Mouse (Mus musculus) kidney, postnatal 4 days (tissue): Measurements from ENCODE around the gene Rab34.
"Not testable (repeated sequence)": the region's sequence is repeated elsewhere in the genome, so short reads cannot be mapped to it uniquely, and the experiment has no call there.

Experiments used
- DNase-seq, 2 experiments: peaks; one replicate each; pipeline ENCODE4 v3.0.0; 2021; ENCODE audit warnings: mixed read lengths in 2 of 2

The Rab34 gene

DNA sequence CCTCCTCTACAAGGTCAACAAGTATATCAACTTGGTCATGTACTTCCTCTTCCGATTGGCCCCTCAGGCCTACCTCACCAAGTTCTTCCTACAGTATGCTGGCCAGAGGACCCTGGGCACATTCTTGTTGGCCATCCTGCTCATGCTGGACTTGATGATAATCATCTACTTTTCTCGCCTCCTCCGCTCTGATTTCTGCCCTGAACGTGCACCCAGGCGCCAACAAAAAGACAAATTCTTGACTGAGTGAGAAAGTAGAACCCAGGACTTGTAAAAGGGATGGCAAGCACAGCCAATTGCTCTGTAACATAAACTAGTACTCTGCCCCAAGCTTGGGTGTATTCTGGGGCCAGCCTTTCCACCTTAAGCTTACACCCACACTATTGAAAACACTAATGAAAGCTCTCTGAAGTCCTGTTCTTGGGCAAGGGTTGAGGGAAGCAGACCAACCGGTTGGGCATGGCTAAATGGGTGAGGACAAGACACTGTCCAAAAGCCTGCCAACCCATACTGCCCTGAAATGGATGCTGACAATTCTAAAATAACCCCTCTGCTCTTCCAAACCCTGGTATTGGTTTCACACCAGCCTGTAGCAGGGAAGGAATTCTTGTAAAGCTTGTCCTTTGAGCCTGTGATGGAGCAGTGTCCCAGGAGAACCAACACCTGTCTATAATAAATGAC lies 8.0 kb upstream of the Rab34 start:
- no peak for DNase-seq

DNA sequence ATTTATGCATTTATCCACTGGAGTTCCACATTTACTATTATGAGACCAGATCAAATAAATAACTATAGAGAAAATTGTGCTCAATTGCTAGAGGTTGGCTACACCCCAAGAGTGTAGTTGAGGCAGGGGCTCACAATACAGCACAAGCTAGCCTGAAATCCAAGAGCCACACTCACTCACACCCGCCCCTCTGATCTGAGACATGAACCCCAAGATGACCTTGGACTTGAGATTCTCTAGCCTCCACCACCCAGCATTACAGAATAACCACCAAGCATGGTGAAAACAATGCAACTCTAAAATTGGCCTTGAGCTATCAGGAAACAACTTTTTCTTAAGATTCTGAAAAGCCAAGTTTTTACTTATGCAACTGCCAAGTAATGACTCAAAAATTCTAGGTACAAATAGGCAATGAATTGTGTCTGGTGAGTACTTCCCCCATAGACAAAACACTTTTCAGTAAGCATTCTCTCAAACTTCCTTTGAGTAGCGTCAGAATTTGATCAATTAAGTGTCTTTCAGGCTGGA lies 6.3 kb upstream of the Rab34 start:
- DNase-seq: no peak

DNA sequence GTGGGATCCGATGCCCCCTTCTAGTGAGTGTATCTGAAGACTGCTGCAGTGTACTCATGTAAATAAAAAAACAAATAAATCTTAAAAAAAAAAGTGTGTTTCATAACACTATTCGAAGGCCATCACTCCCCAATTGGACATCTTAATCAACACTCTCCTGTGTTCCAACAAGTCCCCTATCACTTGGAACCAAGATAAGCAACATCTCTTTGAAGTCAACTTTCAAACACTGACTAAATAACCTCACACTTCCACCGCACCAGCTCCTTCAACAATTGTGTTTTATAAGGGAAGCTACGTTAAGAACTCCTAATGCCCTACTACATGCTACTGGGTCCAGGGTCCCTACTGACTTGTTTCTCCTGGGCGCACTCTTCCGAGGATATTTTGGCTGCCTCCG lies 5.8 kb upstream of the Rab34 start:
- DNase-seq: no peak

DNA sequence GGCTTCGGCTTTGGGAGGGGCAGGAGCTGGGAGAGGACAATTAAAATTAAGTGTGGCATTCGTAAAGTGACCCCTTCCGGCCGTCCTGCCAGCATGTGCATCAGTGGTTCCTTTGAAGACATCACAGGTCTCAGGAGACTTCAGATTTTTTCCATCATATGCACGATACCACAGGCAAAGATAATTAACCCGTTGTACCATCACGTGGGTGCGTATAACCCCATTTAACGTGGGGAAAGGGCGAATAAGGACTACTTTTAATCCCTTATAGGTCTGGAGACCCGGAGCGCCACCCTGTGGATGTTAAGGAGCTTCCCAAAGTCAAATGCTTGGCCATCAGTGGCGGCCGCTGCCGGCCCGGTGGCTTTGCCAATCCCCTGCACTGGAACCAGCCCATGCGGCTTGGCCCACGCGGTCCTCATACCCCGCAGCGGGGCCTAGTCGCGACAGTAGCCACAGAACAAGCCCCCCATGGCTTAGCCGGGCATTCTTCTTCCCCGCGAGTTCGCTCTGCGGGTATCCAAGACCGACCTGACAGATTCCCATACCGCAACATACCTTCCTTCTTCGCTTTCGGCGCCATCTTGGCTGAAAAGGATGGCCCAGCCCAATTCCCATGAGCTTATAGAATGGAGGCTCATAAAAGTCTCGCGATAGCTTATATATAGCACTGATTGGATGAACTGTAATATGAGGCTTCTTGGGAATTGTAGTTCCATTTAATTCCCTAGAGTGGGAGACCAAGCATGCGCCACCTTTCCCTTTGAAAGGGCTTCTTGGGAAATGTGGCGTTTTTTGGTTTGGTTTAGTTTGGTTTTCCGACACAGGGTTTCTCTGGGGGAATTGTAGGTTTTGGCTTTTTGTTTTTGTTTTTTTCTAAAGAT lies 5.0 kb upstream of the Rab34 start, which contains the start of gene Rpl23a:
Gene Rpl23a, minus strand, starts transcription at position 624 of the 884 bp plus-strand sequence.
- DNase-seq: peak; percentile 78 to 88

DNA sequence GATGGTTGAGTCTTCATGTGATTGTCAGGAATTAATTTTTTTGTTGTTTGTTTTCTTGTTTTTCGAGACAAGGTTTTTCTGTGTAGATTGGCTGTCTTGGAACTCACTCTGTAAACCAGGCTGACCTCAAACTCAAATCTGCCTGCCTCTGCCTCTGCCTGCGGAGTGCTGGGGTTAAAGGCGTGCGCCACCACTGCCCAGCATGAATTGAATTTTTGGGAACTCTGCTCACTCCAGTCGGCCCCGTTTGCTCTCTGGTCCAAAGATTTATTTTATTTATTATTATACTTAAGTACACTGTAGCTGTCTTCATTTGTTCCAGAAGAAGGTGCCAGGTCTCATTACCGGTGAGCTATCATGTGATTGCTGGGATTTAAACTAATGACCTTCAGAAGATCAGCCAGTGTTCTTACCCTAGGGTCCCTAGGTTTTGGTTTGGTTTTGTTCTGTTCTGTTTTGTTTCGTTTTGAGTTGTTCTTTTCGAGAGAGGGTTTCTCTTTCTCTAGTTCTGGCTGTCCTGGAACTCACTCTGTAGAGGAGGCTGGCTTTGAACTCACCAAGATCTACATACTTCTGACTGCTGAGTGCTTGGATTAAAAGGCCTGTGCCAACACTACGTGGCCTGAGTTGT lies 4.2 kb upstream of the Rab34 start:
- no peak for DNase-seq

DNA sequence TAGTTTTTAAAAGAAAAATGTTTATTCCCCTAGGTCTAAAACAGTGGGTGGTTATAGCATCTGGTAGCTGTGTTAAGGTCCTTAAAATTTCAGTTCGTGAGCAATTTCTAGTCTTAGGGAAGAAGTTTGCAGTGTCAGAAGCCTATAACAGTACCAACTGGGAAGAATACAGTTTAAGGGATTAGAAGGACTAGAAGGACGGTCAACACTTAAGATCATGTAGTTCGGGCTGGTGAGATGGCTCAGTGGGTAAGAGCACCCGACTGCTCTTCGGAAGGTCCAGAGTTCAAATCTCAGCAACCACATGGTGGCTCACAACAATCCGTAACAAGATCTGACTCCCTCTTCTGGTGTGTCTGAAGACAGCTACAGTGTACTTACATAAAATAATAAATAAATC lies 3.5 kb upstream of the Rab34 start:
- DNase-seq: not testable (repeated sequence)

DNA sequence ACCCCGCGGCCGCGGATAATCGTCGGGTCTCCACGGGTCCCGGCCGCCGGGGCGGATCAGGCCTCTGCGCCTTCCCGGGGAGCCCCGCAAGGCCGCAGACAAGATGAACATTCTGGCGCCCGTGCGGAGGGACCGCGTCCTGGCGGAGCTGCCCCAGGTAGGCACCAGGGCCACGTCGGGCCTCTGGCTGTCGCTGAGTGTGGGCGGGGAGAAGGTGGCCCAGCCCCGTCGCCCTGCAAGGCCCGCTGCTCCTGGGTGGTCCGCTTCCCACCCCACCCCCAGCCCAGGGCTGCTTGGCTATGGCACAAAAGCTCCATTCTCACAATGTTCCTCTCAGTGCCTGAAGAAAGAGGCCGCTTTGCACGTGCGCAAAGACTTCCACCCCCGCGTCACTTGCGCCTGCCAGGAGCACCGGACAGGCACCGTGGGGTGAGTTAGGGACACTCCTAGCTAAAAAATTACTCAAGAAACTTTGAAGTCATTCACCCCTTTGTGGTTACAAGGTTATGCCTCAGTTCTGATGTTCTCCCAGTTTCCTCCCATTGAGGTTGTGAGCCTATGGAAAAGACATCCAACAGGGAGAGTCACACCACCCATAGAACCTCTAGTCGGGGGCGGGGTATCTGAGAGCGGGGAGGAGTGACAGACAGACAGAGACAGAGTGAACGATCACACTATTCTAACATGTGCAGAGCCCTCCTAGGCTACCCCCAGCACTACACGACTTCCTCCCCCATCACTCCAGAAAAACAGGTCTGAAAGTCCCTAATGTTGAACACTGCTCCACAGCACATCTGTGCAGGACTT lies 1.2 kb downstream of the Rab34 start:
- peak; percentile 89 to 94 for DNase-seq

DNA sequence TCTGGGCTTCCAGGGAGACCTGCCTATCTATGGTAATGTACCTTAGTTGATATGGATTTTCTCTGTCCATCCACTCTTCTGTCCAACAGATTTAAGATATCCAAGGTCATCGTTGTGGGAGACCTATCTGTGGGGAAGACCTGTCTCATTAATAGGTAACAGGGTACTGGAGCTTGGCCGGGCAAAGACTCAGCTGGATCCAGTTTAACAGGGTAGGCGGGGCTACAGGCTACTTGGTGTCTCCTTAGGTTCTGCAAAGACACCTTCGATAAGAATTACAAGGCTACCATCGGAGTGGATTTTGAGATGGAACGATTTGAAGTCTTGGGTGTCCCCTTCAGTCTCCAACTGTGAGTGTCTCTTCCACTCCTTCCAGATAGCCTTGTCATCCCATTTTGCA lies 1.8 kb downstream of the Rab34 start:
- peak; percentile 58 to 76 for DNase-seq

DNA sequence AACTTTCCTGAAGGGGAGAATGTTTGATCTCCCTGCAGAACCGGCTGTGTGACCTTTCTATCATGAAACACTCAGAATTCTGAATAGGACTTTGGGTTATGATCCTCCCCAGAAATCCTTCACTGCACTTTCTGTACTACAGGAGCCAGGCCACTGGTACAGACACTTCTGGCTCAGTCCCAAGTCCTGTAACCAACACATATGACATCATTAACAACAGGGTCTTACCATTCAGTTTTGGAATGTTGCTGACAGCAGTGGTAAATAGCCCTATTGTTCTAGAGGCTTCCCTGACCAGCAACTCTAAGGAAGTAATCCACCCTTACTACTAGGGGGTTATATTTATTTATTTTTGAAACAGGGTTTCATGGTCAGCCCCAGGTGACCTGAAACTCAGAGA lies 4.9 kb downstream of the Rab34 start, which contains the start of gene Proca1:
Gene Proca1, plus strand, starts transcription at position 280 of the 400 bp plus-strand sequence.
- DNase-seq: no peak

DNA sequence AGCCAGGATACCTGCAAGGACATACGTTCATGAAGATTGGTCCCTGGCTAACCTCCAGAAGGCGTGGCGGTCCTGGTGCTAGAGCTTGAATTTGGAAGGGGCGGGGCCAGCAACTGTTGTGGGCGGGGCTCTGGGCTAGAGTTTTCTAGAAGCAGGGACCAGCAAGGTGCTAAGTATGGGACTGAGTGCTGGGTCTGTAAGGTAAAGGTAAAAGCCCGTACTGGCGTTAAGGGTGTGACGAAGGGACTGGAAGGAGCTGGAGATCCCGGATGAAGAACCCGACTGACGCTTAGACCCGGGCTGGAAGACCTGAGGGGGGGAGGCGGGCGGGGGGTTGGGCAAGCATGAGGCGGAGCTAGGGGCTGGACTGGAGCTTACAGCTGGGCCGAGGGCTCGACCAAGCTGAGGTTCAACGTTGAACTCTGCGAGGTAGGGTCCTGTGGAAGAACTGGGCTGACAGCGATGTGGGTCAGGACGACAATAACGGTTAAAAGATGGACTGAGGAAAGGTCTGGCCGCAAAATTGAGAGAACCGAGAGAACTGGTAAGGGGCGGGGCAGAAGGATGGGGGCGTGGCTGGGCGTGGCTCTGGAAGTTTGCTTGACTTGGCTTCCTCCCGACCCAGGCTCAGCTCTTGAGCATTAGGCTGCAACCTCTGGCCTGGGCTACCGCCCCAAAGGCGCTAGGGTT lies 6.3 kb downstream of the Rab34 start:
- DNase-seq: peak; percentile 90 to 92

DNA sequence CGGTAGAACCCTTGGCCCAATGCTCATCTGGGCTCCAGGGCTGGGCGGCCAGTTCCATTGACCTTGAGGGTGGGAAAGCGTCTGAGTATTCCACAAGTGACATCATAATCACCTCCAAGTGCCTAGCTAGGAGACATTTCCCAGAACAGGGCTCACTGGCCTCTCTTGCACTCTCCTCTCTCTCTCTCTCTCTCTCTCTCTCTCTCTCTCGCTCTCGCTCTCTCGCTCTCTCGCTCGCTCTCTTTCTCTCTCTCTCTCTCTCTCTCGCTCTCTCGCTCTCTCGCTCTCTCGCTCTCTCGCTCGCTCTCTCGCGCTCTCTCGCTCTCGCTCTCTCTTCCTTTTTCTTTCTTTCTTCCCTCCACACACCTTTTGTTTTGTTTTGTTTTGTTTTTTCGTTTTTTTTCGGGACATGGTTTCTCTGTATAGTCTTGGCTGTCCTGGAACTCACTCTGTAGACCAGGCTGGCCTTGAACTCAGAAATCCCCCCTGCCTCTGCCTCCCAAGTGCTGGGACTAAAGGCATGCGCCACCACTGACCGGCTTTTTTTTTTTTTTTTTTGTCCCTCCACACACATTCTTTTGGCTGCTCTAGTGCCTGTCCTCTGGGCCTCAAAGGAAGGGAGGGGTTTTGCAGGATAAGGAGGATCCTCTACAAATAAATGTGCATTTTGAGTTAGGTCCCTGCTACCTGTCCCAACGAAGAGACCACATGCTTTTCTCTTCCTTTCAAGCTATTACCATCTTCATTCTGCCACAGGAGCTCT lies 7.1 kb downstream of the Rab34 start:
- no peak for DNase-seq

DNA sequence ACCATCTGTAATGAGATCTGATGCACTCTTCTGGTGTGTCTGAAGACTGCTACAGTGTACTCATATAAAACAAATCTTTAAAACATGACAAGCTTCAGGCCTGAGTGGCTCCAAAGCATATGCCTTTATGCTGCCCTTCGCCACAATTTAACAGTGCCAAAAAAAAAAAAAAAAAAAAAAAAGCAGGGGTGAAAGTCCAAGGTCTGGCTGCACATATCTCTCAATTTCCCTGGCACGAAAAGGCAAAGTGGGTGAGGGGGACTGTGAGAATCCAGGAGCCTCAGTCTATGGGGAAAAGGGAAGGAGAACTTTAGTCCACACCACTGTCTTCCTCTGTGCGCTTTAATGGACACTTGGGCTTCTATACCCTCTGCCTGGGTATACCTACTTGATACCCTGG lies 14.1 kb downstream of the Rab34 start:
- DNase-seq: no peak

DNA sequence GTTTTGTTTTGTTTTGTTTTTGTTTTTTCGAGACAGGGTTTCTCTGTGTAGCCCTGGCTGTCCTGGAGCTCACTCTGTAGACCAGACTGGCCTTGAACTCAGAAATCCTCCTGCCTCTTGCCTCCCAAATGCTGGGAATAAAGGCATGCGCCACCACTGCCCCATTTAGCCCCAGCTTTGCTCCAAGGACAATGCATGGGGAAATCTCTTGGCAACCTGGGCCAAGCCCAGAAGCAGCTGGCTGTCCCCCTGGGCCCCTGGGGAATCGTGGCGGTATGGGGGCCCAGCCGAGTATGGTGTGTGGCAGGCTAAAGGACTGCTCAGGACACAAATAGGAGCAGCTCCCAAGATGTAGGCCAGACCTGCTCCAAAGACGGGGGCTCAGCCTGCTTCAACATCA lies 16.1 kb downstream of the Rab34 start:
- no peak for DNase-seq

DNA sequence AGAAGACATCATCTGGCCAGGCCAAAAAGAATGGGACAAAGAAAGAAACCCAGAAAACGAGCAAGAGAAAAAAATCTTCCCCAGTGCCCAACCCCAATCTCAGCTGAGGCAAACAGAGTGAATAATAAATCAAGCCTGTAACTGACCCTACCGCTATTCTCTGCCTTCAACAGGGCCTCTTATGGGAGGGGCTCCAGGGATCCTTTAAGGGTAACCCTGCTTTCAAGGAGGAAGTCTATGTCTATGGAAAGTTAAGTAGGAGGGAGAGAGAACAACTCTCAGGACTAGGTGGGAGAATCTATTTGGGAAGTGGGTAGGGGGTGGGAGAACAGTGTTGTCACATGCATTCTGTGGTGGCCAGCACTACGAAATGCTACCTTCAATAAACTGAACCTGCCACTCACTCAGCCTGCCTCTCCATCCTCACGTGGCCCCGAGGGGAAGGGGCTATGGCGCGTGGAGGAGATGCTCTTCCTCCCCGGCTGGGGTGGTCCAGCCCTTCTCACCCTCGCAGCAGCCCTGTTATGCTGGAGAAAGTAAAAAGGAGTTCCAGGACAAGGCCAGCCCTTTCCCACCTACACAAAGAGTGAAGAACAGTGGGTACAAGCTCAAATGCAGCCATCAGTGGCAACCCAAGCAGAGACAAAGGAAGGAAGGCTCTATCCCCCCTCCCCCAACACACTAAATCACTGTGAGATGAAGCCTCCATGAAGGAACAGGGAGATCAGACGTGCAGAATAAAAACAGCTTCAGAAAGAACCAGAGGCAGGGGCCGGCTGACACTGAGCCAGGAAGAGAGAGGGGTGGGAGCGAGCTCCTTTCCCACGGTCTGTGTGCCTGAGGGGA lies 17.4 kb downstream of the Rab34 start:
- no peak for DNase-seq

DNA sequence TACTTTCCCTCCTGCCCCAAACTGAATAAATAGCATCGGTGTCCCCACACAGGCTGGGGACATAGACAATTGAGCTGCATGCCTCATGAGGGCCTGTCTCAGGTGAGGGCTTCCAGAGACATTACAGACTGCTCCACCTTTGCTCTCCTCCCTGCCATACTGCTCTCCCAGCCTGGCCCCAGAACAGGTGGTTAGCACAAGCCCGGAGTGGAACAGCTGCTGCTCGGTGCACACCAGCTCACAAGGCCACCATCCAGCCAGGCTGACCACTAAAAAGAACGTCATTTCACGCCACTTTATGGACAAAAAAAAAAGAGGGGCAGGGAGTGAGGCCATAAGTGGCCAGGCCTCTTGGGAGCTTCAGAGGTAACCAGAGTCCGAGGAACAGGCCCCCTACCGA lies 19.0 kb downstream of the Rab34 start:
- no peak for DNase-seq

DNA sequence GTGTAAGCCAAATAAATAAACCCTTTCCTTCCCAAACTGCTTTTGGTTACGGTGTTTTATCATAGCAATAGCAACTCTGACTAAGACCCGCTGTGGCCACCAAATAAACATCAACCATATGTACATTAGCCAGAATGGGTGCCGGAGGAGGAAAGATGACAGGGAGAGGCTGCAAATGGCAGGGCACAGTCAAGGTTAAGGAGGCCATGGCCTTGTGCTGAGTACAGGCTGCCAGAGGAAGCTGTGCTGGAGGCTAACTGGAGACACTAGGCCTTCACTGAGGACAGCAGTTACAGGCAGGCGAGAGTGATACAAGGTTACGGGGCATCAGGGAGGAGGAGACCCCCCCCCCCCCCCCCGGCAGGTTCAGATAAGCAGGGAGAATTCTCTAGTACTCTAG lies 21.7 kb downstream of the Rab34 start:
- no peak for DNase-seq

DNA sequence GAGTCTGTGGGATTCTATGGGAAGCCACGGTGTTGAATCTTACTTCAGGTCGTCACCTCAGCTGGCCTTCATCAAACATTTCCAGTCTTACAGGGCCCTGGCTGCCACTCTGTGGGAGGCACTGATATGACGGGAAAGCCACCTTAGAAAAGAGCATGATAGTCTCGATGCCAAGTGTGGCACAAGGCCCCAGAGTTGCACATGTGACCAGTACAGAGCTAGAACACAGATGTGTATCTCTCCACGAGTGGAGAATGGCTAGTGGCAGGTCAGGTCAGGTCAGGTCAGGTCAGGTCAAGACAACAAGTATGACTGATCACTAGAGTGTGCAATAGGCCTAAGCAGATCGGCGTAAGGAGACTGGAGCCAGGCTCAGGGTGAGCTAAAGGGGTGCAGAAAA lies 22.4 kb downstream of the Rab34 start:
- no peak for DNase-seq

DNA sequence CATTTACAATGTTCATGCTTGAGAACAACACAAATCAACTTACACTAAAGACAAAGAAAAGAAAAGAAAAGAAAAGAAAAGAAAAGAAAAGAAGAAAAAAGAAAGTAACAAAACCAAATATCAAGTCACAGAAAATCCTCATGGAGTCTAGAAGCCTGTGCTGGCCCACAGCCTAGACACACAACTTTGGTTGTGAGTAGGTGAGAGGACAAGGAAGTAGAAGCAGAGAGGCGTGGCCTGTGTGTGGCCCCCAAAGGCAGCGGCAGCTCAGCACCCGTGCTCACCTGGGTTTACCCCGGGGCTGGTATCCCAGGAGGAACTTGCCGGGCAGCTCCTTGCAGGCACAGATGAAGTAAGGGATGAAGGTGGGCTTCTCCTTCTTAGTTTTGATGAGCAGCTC lies 23.3 kb downstream of the Rab34 start:
- DNase-seq: no peak

DNA sequence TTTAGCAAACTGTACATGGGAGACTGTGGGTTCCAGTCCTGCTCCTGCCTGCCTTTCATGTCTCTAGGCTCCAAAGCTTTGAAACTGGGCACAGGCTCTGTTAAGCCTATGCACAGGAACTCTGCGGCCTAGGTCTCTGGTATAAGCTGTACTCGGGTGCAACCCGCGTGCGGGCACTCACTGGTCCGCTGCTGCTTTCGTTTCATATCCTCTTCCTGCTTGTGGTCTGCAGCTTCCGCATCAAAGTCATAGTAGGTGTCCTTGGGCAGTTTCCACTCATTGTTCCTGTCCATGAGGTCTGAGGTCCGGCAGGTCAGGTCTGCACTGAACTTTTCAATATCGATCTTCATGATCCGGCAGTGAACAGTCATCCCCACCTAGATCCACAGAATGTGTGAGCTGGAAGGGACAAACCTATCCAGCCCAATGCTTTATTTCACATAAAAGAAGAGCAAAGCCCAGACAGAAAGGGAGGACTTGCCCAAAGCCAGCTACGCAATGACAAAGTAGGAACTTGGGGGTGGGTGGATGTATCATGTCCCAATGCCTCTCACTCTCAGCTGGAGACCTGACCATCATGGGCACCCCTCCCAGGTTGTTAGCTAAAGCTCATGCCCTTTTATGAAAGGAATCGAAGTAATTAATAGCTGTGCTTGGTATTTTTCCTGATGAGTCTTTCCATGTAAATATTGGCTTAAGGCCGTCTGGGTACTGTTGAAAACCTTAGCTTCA lies 25.0 kb downstream of the Rab34 start:
- DNase-seq: no peak
